Mouse (Mus musculus): Measurements from ENCODE around the gene Gpr61.

Gene Gpr61

GRCm38 (mm10) chr3:108178756-108179715 lies 24.4 kb upstream of the Gpr61 start:
- no peak for DNase-seq (ENCODE audit: low spot score)

GRCm38 (mm10) chr3:108174672-108175531 lies 20.2 kb upstream of the Gpr61 start:
- DNase-seq (ENCODE audit: low spot score) = no peak

DNA sequence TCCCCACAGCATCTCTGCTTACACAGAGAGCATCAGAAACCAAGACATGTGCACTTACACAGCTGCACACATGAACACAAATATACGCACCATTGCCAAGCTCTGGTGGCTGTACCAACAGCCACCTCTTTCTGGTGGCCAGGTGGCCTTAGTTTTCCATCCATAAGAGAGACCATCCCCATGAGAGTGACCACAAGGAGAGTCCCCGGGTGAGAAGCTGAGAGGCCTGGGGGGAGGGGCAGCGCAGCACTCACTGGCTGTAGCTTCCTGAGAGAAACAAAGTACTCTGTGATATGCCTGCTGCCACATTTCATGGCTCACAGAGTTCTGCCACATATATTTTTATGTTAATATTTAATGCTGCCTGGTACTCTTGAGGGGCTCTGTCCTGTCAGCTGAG lies 14.5 kb upstream of the Gpr61 start:
- no peak for DNase-seq (ENCODE audit: low spot score)

- DNase-seq (ENCODE audit: low spot score) = no peak
These were observed 12.8 kb upstream of the Gpr61 start for GRCm38 (mm10) chr3:108167499-108167898.

GRCm38 (mm10) chr3:108166486-108167211 lies 12.0 kb upstream of the Gpr61 start:
- DNase-seq (ENCODE audit: low spot score) = no peak

DNA sequence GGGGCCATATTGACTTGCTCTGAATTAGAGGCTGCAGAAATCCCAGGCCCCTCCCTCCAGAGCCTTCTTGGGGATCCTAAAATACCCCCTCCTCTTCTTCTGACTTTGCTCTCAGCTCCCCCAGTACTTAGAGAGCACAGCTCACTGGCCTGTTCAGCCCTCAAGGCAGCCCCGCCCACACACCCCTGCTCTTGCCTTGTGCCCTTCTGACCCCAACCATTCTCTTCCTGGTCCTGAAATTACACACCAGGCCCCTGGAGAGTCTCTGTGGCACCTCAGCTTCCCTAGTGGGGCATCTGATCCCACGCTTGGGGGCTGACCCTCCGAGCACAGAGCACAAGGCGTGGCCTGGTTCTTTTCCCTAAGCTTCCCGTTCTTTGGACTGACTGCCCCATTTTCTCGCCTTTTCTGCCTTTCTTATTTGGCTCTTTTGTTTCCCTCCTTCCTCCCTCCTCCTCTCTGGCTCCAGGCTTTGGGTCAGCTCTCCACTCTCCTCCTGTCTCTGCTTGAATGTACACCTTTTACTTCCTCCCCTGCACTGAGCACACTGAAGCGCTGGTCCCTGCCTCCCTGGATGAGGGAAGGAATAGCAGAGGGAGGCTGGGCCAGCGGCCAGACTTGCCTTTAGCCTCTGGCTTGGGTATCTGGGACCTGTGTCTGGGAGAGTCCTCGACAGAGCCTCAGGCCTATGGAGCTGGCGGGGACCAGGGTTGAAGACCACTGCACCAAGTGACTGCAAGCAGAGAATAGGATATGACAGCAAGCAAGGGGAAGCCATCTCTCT lies 11.0 kb upstream of the Gpr61 start:
- DNase-seq (ENCODE audit: low spot score) = no peak

DNA sequence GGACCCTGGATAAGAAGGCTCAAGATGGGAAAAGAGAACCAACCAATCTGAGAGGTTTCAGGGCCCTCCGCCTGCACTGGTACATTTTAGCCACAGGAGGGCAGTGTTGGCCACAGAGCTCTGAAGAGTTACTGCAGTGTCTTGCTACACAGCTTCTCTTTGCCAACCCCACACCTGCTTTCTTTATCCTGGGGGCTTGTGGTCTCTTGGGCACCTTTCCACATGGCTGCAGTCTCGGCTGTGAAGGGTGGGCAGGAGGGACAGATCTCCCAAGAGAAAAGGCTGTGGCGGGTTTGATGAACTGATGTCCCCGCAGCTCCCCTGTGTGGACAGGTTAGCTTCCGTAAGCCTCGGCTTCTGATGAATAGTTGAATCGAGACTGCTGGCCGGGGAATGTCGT lies 10.1 kb upstream of the Gpr61 start:
- peak; percentile 71 for DNase-seq (ENCODE audit: low spot score)

DNA sequence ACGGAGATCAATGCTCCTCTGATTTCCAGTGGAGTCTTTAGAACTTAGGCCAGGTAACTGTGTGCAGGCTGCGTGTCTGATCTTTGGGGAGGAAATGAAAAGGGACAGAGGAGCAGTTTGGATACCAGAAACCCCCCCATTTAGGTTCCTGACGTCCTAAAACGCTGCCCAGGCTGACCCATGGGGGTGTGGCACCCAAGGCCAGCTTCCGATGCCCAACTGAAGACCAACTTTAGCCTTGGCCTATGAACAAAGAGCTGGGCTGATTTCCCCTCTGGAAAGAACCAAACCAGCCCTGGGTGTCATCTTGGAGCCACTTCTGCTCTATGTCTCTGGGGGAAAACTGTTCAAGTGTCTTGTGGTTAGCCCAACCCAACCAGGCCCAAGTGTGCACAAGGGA lies 9.4 kb upstream of the Gpr61 start:
- DNase-seq (ENCODE audit: low spot score) = no peak

DNA sequence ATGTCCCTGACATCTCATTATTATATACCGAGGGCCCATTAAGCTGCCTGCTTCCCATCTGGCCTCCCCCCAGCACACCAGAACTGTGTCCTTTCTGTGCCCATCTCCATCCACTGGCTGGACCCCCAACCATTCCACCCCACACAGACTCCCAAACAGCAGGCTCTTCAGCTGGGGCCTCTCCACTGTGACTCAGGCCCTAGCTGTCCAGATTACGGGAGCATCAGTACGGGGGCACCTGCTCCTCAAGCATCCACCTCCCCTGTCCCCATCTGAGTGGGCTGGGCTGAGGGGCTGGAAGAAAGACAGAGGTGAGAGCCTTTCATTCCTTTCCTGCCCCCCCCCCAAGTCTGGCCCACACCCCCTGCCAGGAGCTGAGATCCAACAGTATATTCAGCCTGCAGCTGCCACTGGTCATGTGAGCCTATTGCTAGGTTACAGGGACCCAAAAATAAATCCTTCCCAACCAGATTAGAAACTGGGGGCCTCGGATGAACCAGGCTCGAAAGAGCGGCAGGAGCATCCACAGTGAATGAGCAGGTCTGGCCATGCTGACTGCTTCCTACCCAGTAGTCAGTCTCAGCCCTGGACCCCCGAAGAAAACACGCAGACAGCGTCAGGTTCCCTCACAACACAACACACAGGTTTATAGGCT lies 3.8 kb upstream of the Gpr61 start:
- DNase-seq (ENCODE audit: low spot score) = no peak

GRCm38 (mm10) chr3:108152290-108152689 lies 2.4 kb downstream of the Gpr61 start:
- DNase-seq (ENCODE audit: low spot score) = no peak

DNA sequence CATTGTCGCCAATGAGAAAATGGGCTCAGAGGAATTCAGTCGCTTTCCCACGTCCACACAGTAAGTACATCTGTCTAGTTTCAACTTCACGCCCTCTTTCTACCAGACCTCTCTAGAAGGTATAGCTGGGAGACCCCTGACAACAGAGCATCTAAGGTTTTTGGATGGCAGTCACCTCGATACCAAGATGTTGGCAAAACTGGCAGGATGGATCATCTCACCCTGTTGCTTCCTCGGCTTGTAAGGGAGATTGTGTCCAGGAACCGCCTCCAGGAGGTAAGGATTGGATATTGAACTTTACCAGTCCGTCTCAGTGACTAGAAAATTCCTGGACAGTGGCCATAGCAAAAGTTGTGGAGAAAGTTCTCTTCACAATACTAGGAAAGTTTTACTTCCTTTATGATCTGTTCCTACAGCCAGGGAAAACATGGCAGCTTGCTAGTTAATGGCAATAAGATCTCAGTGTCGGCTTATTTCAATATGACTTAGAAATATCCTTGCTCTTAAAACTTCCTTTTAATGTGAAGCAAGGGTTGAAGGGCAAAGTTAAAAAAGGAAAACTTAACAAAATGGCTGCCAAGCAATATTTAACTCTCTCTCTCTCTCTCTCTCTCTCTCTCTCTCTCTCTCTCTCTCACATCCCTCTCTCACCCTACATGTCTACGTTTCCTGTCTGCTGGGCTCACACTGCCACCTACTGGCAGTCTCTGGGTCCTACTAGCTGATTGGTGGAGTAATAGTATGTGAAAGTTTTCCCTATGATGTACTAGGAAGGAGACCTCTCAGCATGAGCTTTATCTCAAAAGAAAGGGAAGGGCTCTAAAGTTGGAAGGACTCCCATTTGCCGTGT lies 7.1 kb downstream of the Gpr61 start:
- DNase-seq (ENCODE audit: low spot score) = peak; percentile 84

DNA sequence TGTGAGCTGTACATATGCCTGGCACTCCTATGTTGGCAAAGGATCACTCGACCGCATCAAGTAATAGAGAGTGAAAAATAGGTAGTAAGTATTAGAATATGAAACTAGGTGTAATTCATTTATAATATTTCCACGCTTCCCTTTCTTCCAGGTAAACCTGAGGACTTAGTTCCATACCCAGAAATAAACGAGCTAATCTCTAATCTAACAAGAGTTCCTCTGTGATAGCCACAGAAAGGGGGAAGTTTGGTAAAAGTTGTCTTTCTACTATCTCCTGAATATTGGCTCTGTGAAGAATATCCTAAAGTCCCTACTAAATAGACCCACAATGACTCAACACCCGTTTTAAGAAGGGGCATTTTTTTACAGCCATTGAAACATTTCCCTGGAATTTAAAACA lies 8.0 kb downstream of the Gpr61 start:
- no peak for DNase-seq (ENCODE audit: low spot score)

GRCm38 (mm10) chr3:108145534-108146445 lies 8.9 kb downstream of the Gpr61 start, which contains the start of gene Gnai3:
TSS of gene Gnai3 (minus strand) at chr3:108146146.
- DNase-seq (ENCODE audit: low spot score) = peak; percentile 86

DNA sequence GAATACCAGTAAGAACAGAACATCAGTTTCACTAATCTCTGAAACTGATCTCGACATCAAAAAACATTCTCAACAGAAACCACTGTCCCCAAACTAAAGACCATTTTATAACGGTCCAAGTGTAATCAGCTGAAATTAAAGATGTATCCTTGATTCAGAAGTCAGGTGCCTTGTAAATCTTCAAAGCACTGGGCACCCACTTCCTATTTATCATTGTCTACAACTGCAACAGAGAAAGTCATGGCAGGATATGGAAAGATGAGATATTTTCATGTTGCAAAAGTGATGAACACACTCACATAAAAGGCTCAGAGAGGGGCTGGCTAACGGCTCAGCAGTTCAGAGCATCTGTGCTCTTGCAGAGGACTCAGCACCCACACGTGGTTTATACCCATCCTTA lies 13.9 kb downstream of the Gpr61 start:
- no peak for DNase-seq (ENCODE audit: low spot score)

- DNase-seq (ENCODE audit: low spot score) = no peak
These were observed 15.6 kb downstream of the Gpr61 start for GRCm38 (mm10) chr3:108139113-108139512.

- no peak for DNase-seq (ENCODE audit: low spot score)
These were observed 20.0 kb downstream of the Gpr61 start for GRCm38 (mm10) chr3:108134701-108135100.

- DNase-seq (ENCODE audit: low spot score) = no peak
These were observed 22.2 kb downstream of the Gpr61 start for GRCm38 (mm10) chr3:108132484-108132883.

DNA sequence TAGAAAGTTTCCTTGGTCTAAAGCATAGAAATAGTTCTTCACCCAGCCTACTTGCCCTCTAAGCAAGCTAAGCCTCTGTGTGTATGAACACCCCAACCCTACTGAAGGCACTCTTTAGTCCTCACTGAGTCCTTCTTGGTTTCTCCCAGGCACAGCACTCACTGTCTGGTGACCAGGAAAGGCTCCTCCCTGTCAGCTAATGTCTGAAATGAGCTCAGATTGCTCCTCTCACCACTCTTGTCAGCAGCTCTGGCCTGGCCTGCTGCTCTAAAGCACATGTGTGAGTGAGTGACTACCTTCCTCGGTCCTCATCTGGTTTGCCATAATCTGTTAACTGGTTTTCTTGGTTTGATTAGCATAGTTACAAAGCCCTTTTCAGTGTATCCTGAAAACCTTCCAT lies 22.9 kb downstream of the Gpr61 start:
- DNase-seq (ENCODE audit: low spot score) = no peak

GRCm38 (mm10) chr3:108131216-108131615 lies 23.5 kb downstream of the Gpr61 start:
- DNase-seq (ENCODE audit: low spot score) = no peak
